Mouse (Mus musculus) adipocyte (in vitro differentiated cells): ENCODE data around the gene Cd3e.

Experiments
- DNase-seq: peaks from one replicate; pipeline ENCODE4 v3.0.0-alpha.2; 2016; ENCODE audit warnings: low spot score

Cd3e gene

GRCm38 (mm10) chr9:45015841-45016240, 6.4 kb upstream of the Cd3e start:
- DNase-seq = no peak

GRCm38 (mm10) chr9:45014879-45015278, 5.5 kb upstream of the Cd3e start:
- DNase-seq = no peak

GRCm38 (mm10) chr9:45011291-45011690, 1.9 kb upstream of the Cd3e start:
- DNase-seq = no peak

GRCm38 (mm10) chr9:45010461-45010860, 1.0 kb upstream of the Cd3e start:
- no peak for DNase-seq

GRCm38 (mm10) chr9:45008342-45008741, 1.1 kb downstream of the Cd3e start:
- no peak for DNase-seq

- no peak for DNase-seq
These were observed 2.0 kb downstream of the Cd3e start for GRCm38 (mm10) chr9:45007404-45007803.

GRCm38 (mm10) chr9:45000249-45000648, 9.2 kb downstream of the Cd3e start:
- no peak for DNase-seq

- no peak for DNase-seq
These were observed 9.7 kb downstream of the Cd3e start for GRCm38 (mm10) chr9:44999776-45000175.

GRCm38 (mm10) chr9:44999171-44999570, 10.3 kb downstream of the Cd3e start:
- DNase-seq = no peak

GRCm38 (mm10) chr9:44998138-44998537, 11.3 kb downstream of the Cd3e start:
- no peak for DNase-seq

GRCm38 (mm10) chr9:44996590-44996989, 12.8 kb downstream of the Cd3e start:
- DNase-seq = no peak

GRCm38 (mm10) chr9:44994962-44995361, 14.5 kb downstream of the Cd3e start:
- DNase-seq = no peak

- no peak for DNase-seq
These were observed 16.2 kb downstream of the Cd3e start for GRCm38 (mm10) chr9:44993268-44993667.

GRCm38 (mm10) chr9:44992271-44992670, 17.2 kb downstream of the Cd3e start:
- DNase-seq = peak; percentile 21

- no peak for DNase-seq
These were observed 17.6 kb downstream of the Cd3e start for GRCm38 (mm10) chr9:44991821-44992220.

GRCm38 (mm10) chr9:44986976-44987375, 22.5 kb downstream of the Cd3e start:
- DNase-seq = no peak

GRCm38 (mm10) chr9:44986242-44986781, 23.1 kb downstream of the Cd3e start:
- no peak for DNase-seq

GRCm38 (mm10) chr9:44985721-44986161, 23.7 kb downstream of the Cd3e start:
- DNase-seq = no peak

- DNase-seq = no peak
These were observed 26.4 kb downstream of the Cd3e start for GRCm38 (mm10) chr9:44983001-44983400.

GRCm38 (mm10) chr9:44982531-44982930, 26.9 kb downstream of the Cd3e start:
- no peak for DNase-seq

- no peak for DNase-seq
These were observed 27.3 kb downstream of the Cd3e start for GRCm38 (mm10) chr9:44982081-44982480.

GRCm38 (mm10) chr9:44981676-44982075, 27.8 kb downstream of the Cd3e start, which contains the start of gene Cd3d:
Cd3d (plus strand) TSS chr9:44981786.
- no peak for DNase-seq

GRCm38 (mm10) chr9:44981104-44981503, 28.3 kb downstream of the Cd3e start:
- DNase-seq = no peak

GRCm38 (mm10) chr9:44980242-44980641, 29.2 kb downstream of the Cd3e start, which contains the start of gene Cd3g:
Cd3g (minus strand) TSS chr9:44980431.
- no peak for DNase-seq
